Mouse (Mus musculus) myocyte (in vitro differentiated cells): ENCODE data around the gene Bhmt.

Experiments
- CEBPB ChIP-seq: IDR thresholded peaks from 2 replicates; pipeline ENCODE4 v1.6.1; 2011; ENCODE audit warnings: mild to moderate bottlenecking, moderate library complexity; ENCODE audit not compliant: poor library complexity, insufficient read depth, severe bottlenecking
- E2F4 ChIP-seq: IDR thresholded peaks from one replicate; pipeline ENCODE4 v1.6.1; 2011; ENCODE audit warnings: mild to moderate bottlenecking, control low read depth, moderate library complexity; ENCODE audit not compliant: insufficient read depth
- MAX ChIP-seq: IDR thresholded peaks from one replicate; pipeline ENCODE4 v1.6.1; 2011; ENCODE audit warnings: low read depth, mild to moderate bottlenecking, control low read depth
- MYOD1 ChIP-seq, 3 experiments: IDR thresholded peaks; one replicate each; pipeline ENCODE4 v1.6.1; 2011; ENCODE audit warnings: control low read depth in 2 of 3, low read depth in 2 of 3, mild to moderate bottlenecking in 2 of 3, moderate library complexity in 1 of 3; ENCODE audit not compliant: insufficient read length in 2 of 3, control insufficient read depth in 1 of 3
- MYOG ChIP-seq, 3 experiments: IDR thresholded peaks; one replicate each; pipeline ENCODE4 v1.6.1; 2011; ENCODE audit warnings: control low read depth in 2 of 3, low read depth in 2 of 3, mild to moderate bottlenecking in 2 of 3; ENCODE audit not compliant: insufficient read length in 2 of 3, control insufficient read depth in 1 of 3, insufficient read depth in 1 of 3
- POLR2A ChIP-seq: IDR thresholded peaks from one replicate; pipeline ENCODE4 v1.6.1; 2011; ENCODE audit warnings: low read depth, mild to moderate bottlenecking, control low read depth, moderate library complexity; ENCODE audit not compliant: insufficient read length
- POLR2AphosphoS2 ChIP-seq: IDR thresholded peaks from one replicate; pipeline ENCODE4 v1.6.1; 2011; ENCODE audit warnings: low read depth, control low read depth; ENCODE audit not compliant: insufficient read length
- REST ChIP-seq: IDR thresholded peaks from one replicate; pipeline ENCODE4 v1.6.1; 2011; ENCODE audit warnings: mild to moderate bottlenecking, control low read depth, moderate library complexity; ENCODE audit not compliant: insufficient read depth, insufficient read length
- SRF ChIP-seq: IDR thresholded peaks from one replicate; pipeline ENCODE4 v1.6.1; 2011; ENCODE audit warnings: low read depth; ENCODE audit not compliant: control insufficient read depth, insufficient read length
- TCF12 ChIP-seq: IDR thresholded peaks from one replicate; pipeline ENCODE4 v1.6.1; 2011; ENCODE audit warnings: mild to moderate bottlenecking, control low read depth; ENCODE audit not compliant: poor library complexity, insufficient read depth, severe bottlenecking
- TCF3 ChIP-seq: IDR thresholded peaks from one replicate; pipeline ENCODE4 v1.6.1; 2011; ENCODE audit warnings: low read depth, control low read depth; ENCODE audit not compliant: insufficient read length
- USF1 ChIP-seq: IDR thresholded peaks from one replicate; pipeline ENCODE4 v1.6.1; 2011; ENCODE audit warnings: low read depth, mild to moderate bottlenecking, control low read depth, moderate library complexity

GRCm38 (mm10) chr13:93612660-93613607, 24.8 kb downstream of the Bhmt start:
- TF ChIP-seq POLR2A = no peak
- TF ChIP-seq MAX = no peak
- TF ChIP-seq POLR2AphosphoS2 = no peak
- no peak for TF ChIP-seq CEBPB
- TF ChIP-seq USF1 = no peak
- TF ChIP-seq REST = no peak
- TF ChIP-seq MYOG (IDR thresholded peaks at IDR 0.05; ENCODE audit: control insufficient read depth in 1 of 3, insufficient read depth in 1 of 3, insufficient read length in 2 of 3, low read depth in 2 of 3) = no peak
- TF ChIP-seq E2F4 = no peak
- no peak for TF ChIP-seq TCF12
- TF ChIP-seq TCF3 = no peak
- TF ChIP-seq MYOD1 (IDR thresholded peaks at IDR 0.05; ENCODE audit: control insufficient read depth in 1 of 3, insufficient read length in 2 of 3, low read depth in 2 of 3) = no peak
- no peak for TF ChIP-seq SRF
